Mouse (Mus musculus): Measurements from ENCODE around the gene Tradd.
"Not testable (repeated sequence)": the region's sequence is repeated elsewhere in the genome, so short reads cannot be mapped to it uniquely, and the experiment has no call there.

The Tradd gene

GRCm38 (mm10) chr8:105295256-105295655, 30.8 kb upstream of the Tradd start:
- DNase-seq (ENCODE audit: low spot score in 2 of 2): no peak

- no peak for DNase-seq (ENCODE audit: low spot score in 2 of 2)
Observed at GRCm38 (mm10) chr8:105294776-105295175, 30.4 kb upstream of the Tradd start.

- no peak for DNase-seq (ENCODE audit: low spot score in 2 of 2)
Observed at GRCm38 (mm10) chr8:105293405-105293804, 29.0 kb upstream of the Tradd start.

GRCm38 (mm10) chr8:105292471-105292870, 28.1 kb upstream of the Tradd start:
- no peak for DNase-seq (ENCODE audit: low spot score in 2 of 2)

- DNase-seq (ENCODE audit: low spot score in 2 of 2): not testable (repeated sequence)
Observed at GRCm38 (mm10) chr8:105291802-105292201, 27.4 kb upstream of the Tradd start.

GRCm38 (mm10) chr8:105291364-105291763, 27.0 kb upstream of the Tradd start:
- DNase-seq (ENCODE audit: low spot score in 2 of 2): not testable (repeated sequence)

- DNase-seq (ENCODE audit: low spot score in 2 of 2): peak in 1 of 2 experiments; percentile 83
Observed at GRCm38 (mm10) chr8:105290554-105291314, 26.3 kb upstream of the Tradd start.

GRCm38 (mm10) chr8:105289805-105290460, 25.5 kb upstream of the Tradd start, which contains the start of gene 4931428F04Rik:
Gene 4931428F04Rik, minus strand, starts transcription at chr8:105289864.
- no peak for DNase-seq (ENCODE audit: low spot score in 2 of 2)

- peak; percentile 91 to 96 for DNase-seq (ENCODE audit: low spot score in 2 of 2)
Observed at GRCm38 (mm10) chr8:105288958-105289732, 24.7 kb upstream of the Tradd start.

GRCm38 (mm10) chr8:105288231-105288630, 23.8 kb upstream of the Tradd start:
- no peak for DNase-seq (ENCODE audit: low spot score in 2 of 2)

- no peak for DNase-seq (ENCODE audit: low spot score in 2 of 2)
Observed at GRCm38 (mm10) chr8:105286907-105287306, 22.5 kb upstream of the Tradd start.

- no peak for DNase-seq (ENCODE audit: low spot score in 2 of 2)
Observed at GRCm38 (mm10) chr8:105285514-105285913, 21.1 kb upstream of the Tradd start.

- DNase-seq (ENCODE audit: low spot score in 2 of 2): no peak
Observed at GRCm38 (mm10) chr8:105283074-105283473, 18.7 kb upstream of the Tradd start.

GRCm38 (mm10) chr8:105282239-105282638, 17.8 kb upstream of the Tradd start:
- no peak for DNase-seq (ENCODE audit: low spot score in 2 of 2)

GRCm38 (mm10) chr8:105281821-105282220, 17.4 kb upstream of the Tradd start:
- no peak for DNase-seq (ENCODE audit: low spot score in 2 of 2)

- no peak for DNase-seq (ENCODE audit: low spot score in 2 of 2)
Observed at GRCm38 (mm10) chr8:105280567-105280966, 16.2 kb upstream of the Tradd start.

GRCm38 (mm10) chr8:105278911-105279334, 14.5 kb upstream of the Tradd start:
- DNase-seq (ENCODE audit: low spot score in 2 of 2): peak in 1 of 2 experiments; percentile 90

GRCm38 (mm10) chr8:105276292-105277120, 12.1 kb upstream of the Tradd start:
- no peak for DNase-seq (ENCODE audit: low spot score in 2 of 2)

GRCm38 (mm10) chr8:105275840-105276239, 11.4 kb upstream of the Tradd start, which contains the start of gene Nol3:
Gene Nol3, plus strand, starts transcription at chr8:105276140.
- DNase-seq (ENCODE audit: low spot score in 2 of 2): no peak

- no peak for DNase-seq (ENCODE audit: low spot score in 2 of 2)
Observed at GRCm38 (mm10) chr8:105275387-105275786, 11.0 kb upstream of the Tradd start.

GRCm38 (mm10) chr8:105270916-105271186, 6.4 kb upstream of the Tradd start:
- DNase-seq (ENCODE audit: low spot score in 2 of 2): no peak

Data from left cerebral cortex, adult 9 months (tissue).